Mouse (Mus musculus): ENCODE results near the gene Fyb. TPM values are rescaled to one million over a fixed set of nuclear protein-coding genes. Genes with fewer than 3 reads are reported as not detected.
A peak's percentile ranks its signal among the peaks of the same experiment; 100 is the strongest.
"Not testable (repeated sequence)": the region's sequence is repeated elsewhere in the genome, so short reads cannot be mapped to it uniquely, and the experiment has no call there.

Gene Fyb
- total RNA-seq, 2 experiments from 2014 or later = 6.3 to 10.4 TPM

- no peak for DNase-seq (ENCODE audit: extremely low spot score in 1 of 2, low spot score in 1 of 2)
Measured at GRCm38 (mm10) chr15:6560696-6561095, 38.0 kb downstream of the Fyb start.

- no peak for DNase-seq (ENCODE audit: extremely low spot score in 1 of 2, low spot score in 1 of 2)
Measured at GRCm38 (mm10) chr15:6562161-6562560, 39.5 kb downstream of the Fyb start.

GRCm38 (mm10) chr15:6562629-6563028, 40.0 kb downstream of the Fyb start:
- DNase-seq (ENCODE audit: extremely low spot score in 1 of 2, low spot score in 1 of 2) = no peak

DNA sequence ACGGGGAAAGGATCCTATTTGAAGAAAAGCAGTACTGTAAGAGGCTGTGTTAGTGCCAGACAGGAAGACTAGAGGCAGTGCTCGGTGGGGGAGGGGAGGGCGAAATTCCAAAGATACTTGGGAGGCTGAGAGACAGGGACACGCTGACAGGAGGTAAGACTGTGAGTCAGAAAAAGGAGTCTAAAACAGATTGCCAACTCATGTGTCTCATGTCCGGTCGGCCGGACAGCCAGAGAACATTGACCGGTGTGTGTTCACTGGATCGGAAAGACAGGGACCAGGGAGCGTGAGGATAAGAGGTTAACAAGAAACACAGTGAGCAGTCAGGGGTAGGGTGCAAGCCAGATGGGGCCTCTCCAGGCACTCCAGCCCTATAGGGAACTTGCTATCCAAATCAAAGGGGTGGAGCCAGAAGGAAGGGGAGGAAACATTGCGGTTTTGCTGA, 42.3 kb downstream of the Fyb start:
- peak in 1 of 2 experiments; percentile 15 for DNase-seq (ENCODE audit: extremely low spot score in 1 of 2, low spot score in 1 of 2)

- DNase-seq (ENCODE audit: extremely low spot score in 1 of 2, low spot score in 1 of 2) = no peak
Measured at GRCm38 (mm10) chr15:6565873-6566272, 43.2 kb downstream of the Fyb start.

DNA sequence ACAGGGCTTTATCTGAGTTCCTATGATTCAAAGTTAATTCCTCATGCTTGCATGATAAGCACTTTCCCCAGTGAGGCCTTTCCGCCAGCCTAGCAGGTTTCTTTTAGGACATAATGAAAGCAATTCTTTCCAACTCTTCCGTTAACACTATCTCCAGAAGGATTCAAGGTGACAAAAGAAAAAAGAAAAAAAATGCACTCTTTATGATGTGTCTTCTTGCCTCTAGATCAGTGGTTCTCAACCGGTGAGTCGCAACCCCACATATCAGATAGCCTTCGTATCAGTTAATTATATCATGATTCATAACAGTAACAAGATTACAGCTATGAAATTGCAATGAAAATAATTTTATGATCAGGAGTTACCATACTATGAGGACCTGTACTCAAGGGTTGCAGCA, 45.3 kb downstream of the Fyb start:
- DNase-seq (ENCODE audit: extremely low spot score in 1 of 2, low spot score in 1 of 2) = no peak

- no peak for DNase-seq (ENCODE audit: extremely low spot score in 1 of 2, low spot score in 1 of 2)
Measured at GRCm38 (mm10) chr15:6568605-6569004, 46.0 kb downstream of the Fyb start.

DNA sequence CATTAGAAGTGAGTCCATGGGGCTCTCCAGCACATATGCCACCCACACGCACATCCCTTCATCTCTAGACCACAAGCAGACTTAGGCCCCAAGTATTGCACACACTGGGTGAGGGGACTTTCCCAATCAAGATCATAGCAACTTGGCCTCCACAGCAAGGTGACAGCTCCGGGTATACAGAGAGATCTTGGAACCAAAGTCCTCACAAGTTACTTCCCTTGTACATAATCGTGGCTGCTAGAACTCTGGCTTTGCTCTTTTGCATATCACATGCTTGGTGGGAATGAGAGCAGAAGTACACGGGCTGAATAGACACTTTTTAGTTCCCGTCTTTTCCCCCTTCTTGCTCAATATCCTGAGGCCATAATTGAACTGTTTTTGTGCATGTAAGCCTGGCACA, 46.4 kb downstream of the Fyb start:
- DNase-seq (ENCODE audit: extremely low spot score in 1 of 2, low spot score in 1 of 2) = no peak

DNA sequence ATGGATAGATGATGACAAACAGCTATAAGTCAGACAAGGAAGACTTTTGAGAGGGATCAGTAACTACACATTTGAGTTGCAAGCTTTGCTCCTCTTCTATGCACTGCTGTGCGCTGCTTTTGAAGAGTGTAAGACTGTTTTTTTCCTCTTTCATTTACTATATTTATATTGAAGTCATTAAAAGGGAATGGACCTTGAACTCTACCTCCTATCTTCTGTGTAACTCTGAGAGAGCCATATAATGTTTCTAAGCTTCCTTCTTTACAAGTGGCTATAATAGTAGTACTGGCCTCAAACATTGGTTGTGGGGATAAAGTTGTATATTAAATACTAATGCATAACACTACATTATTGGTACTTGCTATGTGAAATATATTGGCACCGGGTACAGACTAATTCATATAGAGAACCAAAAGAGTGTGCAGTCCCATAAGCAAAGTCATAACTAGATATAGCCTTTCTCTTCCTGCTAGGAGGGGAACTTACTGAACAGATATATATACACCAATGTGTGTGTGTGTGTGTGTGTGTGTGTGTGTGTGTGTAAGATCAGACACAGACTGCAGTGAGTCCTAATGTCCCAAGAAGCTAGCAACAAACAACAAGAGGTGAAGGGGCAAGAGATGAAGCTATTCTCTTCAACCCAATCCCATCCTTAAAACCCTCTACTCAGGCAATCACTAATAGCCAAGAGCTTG, 47.7 kb downstream of the Fyb start:
- no peak for DNase-seq (ENCODE audit: extremely low spot score in 1 of 2, low spot score in 1 of 2)

GRCm38 (mm10) chr15:6570876-6571275, 48.2 kb downstream of the Fyb start:
- peak; percentile 40 to 68 for DNase-seq (ENCODE audit: extremely low spot score in 1 of 2, low spot score in 1 of 2)

DNA sequence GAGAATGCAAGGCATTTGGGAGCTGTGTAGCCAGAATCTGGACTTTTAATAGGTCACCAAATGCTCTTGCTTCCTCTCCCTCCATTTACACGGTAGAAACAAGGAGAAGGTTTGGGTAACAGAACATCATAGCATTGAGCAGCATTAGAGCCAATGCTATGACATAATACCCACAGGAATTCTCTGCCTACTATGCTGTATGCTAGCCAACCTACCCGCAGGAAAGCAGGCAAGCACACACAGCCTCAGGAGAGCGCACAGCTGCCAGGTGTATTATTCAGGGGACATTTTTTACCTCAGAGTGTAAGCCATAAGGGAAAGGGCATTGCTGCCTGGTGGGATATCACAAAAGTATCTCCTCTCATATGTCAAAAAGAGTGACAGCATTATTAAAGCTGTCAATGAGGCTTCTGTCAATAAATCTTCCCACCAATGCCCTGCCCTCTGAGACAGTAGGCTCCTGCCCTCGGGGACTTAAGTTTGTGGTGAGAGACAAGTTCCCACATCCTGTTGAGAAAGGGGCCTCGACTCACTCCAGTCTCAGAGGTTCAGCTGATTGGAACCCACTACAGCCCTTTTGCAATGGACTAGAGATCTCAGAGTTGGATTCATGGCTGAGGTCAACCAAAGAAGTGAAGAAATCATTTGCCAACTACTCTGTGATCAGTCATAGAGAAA, 51.8 kb downstream of the Fyb start:
- DNase-seq (ENCODE audit: extremely low spot score in 1 of 2, low spot score in 1 of 2) = no peak

GRCm38 (mm10) chr15:6577971-6578370, 55.3 kb downstream of the Fyb start:
- no peak for DNase-seq (ENCODE audit: extremely low spot score in 1 of 2, low spot score in 1 of 2)

DNA sequence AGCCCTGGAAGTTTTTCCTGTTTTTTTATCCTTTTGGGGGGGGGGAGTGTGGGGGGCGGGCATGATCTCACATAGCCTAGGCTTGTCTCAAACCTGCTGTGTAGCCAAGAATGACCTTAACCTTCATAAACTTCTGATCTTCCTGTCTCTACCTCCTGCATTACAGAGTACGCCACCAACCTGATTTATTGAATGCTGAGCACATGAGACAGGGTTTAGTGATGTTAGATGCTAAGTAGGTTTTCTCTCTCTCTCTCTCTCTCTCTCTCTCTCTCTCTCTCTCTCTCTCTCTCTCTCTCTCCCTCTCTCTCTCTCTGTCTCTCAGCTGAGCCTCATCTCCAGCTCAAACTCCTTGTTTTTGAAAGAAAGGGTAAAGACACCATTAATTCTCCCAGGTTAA, 56.0 kb downstream of the Fyb start:
- DNase-seq (ENCODE audit: extremely low spot score in 1 of 2, low spot score in 1 of 2) = no peak

GRCm38 (mm10) chr15:6579194-6579768, 56.6 kb downstream of the Fyb start:
- no peak for DNase-seq (ENCODE audit: extremely low spot score in 1 of 2, low spot score in 1 of 2)

DNA sequence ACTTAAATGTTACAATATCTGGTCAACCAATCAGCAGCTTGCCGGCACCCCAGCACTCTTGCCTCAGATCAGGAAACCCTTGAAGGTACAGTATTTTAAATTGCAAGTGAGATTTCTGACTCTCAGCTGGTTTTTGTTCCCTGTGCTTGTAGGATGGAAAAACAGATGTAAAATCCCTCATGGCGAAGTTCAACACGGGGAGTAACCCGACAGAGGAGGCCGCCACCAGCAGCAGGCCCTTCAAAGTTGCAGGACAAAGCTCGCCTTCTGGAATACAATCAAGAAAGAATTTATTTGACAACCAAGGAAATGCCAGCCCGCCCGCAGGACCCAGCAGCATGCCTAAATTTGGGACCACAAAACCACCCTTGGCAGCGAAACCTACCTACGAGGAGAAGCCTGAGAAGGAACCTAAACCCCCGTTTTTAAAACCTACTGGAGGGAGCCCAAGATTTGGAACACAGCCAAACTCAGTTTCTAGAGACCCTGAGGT, 57.2 kb downstream of the Fyb start:
- no peak for DNase-seq (ENCODE audit: extremely low spot score in 1 of 2, low spot score in 1 of 2)

DNA sequence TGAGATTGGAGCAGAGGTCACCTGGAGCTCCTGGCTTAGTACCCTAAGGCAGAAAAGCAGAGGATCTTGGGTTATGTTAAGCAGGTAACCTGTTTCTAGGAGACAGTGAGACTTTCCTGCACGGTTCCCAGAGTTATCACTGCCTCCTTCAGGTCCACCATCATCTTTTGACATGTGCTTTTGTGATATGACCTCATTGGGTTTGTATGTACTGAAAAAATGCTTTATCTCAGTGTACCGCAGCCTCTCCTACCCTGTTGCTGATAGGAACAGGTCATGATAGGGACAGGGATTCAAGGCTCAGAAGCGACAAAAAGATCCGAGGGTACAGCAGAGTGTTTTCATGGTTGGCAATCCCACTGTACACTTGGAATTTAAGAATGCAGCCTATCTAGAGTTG, 62.0 kb downstream of the Fyb start:
- DNase-seq (ENCODE audit: extremely low spot score in 1 of 2, low spot score in 1 of 2) = no peak

DNA sequence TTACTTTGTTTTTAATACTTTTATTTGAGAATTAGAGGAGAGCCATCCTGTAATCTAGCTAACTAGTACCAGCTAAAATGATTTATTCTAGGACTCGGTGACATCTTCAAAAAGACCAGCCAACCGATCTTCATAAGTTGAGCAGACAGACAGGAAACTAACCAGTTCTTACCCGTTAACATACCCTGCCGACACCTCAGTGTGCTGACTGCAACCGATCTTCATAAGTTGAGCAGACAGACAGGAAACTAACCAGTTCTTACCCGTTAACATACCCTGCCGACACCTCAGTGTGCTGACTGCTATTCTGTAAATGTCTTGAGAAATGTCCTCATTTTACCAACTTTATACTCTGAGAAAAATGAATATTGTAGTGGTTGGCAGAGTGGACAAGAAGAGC, 63.7 kb downstream of the Fyb start:
- DNase-seq (ENCODE audit: extremely low spot score in 1 of 2, low spot score in 1 of 2) = not testable (repeated sequence)

DNA sequence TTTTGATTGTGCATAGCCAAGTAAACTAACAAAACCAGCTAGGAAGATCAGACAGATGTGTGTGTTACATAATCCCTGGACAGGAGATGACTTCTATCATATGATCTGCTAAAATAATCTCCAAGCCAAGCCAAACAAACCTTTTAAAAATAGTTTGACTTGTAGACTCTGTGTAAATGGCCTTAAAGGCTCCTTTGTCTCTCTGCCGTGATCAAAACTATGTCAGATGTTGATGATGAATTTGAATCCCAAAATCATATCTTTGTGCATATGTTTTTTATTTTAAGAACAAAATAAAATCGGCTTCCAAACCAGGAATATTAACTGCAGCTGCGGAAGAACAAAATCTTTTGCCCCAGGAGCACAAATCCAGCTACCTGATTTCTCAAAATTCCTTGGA, 64.9 kb downstream of the Fyb start:
- no peak for DNase-seq (ENCODE audit: extremely low spot score in 1 of 2, low spot score in 1 of 2)

DNA sequence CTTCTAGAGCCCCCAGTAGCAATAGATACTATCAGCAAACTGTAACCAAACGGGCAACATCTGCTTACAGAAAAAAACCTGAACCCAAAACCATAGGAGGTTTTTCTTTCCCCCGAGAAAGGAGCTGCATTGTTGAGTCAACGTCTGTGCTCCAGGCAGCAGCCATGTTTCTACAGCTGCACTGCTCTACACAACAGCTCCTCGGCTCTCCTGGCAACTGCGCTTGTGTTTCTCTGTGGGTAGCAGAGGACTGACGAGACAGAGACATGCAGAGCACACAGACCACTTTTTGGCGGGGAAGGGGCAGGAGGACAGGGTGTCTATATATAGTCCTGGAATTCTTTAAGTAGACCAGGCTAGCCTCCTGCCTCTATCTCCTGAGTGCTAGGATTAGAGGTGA, 65.5 kb downstream of the Fyb start:
- DNase-seq (ENCODE audit: extremely low spot score in 1 of 2, low spot score in 1 of 2) = no peak

DNA sequence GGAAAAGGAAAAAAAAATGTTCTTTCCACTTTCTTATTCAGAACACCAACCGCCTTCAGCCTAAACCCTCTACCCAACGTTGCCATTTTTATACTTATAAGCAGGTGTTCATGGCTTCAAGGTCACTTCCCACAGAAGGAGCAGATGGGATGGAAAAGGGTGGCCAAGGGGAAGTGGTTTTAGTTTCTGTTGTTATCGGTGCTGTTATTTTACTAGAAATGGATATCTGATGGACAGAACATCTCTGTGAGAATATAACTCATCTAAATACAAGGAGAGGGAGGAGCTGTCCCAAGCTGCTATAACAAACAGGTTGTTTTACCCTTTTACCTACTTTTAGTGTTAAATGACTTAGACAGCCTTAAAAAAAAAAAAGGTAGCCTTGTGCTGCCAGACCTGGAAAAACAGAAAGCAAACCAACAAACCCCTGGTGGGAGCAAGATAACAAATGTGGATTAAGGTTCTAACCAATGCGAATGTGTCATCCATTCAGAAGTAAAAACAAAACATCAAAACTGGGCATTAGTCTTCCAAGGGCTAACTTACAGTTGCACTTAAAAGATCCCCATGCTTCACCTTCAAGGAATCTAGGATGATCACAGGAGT, 68.3 kb downstream of the Fyb start:
- no peak for DNase-seq (ENCODE audit: extremely low spot score in 1 of 2, low spot score in 1 of 2)

GRCm38 (mm10) chr15:6591527-6591926, 68.9 kb downstream of the Fyb start:
- no peak for DNase-seq (ENCODE audit: extremely low spot score in 1 of 2, low spot score in 1 of 2)
